Mouse (Mus musculus) left cerebral cortex, postnatal 14 days (tissue): ENCODE measurements around the gene Gucy2g. TPM values are rescaled to one million over a fixed set of nuclear protein-coding genes. Genes with fewer than 3 reads are reported as not detected.
"Not testable (repeated sequence)": the region's sequence is repeated elsewhere in the genome, so short reads cannot be mapped to it uniquely, and the experiment has no call there.

Experiments used
- DNase-seq, 2 experiments: peaks; one replicate each; pipeline ENCODE4 v3.0.0; 2021 to 2022; ENCODE audit warnings: low spot score in 2 of 2, mixed read lengths in 1 of 2
- intact Hi-C: fragments of 180-260 bp; cut with DNase I; formaldehyde crosslinking; loops from one replicate; pipeline ENCODE4 v1.15.1; 2025
- total RNA-seq, 2 experiments: library from RNA; stranded (reverse); gene quantifications; 2 replicates each; pipeline ENCODE4 v1.2.3; 2021

Gene Gucy2g
- total RNA-seq, 2 experiments from 2014 or later: 1.5 to 2.5 TPM

- DNase-seq: no peak
- intact Hi-C loops: loop anchor here (5.0 kb wide), 1 partner anchor 58 kb away; no protein-coding TSS in a partner anchor
These were observed 60.6 kb downstream of the Gucy2g start, which contains the start of gene Tectb for GRCm38 (mm10) chr19:55180433-55180832. TSS of gene Tectb (plus strand) at chr19:55180733.

DNA sequence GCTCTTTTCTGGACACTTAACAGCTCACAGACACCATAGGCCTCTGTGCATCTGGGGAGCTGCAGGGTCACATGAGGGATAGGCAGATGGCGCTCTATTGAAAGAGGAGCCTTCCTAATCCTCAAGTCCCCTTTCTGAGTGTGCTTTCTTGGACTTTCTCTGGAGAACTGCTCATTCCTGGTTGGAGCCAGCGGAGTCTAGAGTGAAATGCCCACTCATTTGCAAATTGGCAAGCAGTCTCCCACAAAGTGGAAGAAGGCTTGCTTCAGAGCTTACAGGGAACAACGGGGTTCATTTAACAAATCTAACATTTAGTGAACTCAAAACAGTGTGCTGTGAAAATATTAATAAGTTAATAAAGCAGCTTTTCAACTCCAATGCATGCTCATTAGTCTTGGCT is 63.9 kb downstream of the Gucy2g start:
- peak; percentile 20 to 53 for DNase-seq
- intact Hi-C loops: no loop called here

DNA sequence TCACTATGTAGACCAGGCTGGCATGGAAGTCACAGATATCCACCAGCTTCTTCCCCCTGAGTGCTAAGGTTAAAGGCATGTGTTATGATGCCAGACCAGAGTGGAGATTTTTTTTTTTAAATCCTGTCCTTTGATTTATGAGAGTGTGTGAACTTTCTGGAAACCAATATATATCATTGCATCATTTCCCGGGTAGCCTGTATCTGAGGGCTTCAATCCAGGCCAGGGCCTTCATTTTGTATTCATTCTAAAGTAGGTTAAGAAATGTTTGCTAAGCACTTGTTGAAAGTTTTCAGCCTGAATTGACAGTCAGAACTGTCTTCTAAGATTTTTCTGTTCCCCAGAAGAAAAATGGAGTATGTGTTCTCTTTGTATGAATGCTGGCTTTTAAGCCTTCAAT is 69.5 kb downstream of the Gucy2g start:
- intact Hi-C loops: no loop called here
- no peak for DNase-seq

GRCm38 (mm10) chr19:55170399-55170798 is 70.6 kb downstream of the Gucy2g start:
- no peak for DNase-seq
- intact Hi-C loops: no loop called here

GRCm38 (mm10) chr19:55169236-55169729 is 71.8 kb downstream of the Gucy2g start:
- intact Hi-C loops, DNase-seq: not testable (repeated sequence)

- no peak for DNase-seq
- intact Hi-C loops: no loop called here
These were observed 72.7 kb downstream of the Gucy2g start for GRCm38 (mm10) chr19:55168360-55168759.

DNA sequence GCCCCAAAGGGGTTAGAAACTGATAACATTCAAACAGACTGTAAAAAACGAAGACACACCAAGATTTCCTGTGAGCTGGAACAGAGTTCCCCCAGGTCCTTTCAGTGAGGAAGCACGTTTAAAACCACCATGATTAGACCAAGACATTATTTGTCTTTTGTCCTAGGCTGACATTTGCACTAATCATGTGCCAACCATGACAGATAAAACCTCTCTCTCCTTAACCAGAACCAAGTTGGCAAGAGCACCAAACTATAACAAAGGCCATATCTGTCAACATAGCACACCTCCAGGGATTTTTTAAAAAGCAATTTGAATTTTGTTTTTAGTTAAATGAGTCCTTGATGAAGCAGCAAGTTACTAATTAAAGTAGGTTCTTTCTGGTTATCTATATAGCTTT is 73.3 kb downstream of the Gucy2g start:
- intact Hi-C loops: no loop called here
- no peak for DNase-seq

DNA sequence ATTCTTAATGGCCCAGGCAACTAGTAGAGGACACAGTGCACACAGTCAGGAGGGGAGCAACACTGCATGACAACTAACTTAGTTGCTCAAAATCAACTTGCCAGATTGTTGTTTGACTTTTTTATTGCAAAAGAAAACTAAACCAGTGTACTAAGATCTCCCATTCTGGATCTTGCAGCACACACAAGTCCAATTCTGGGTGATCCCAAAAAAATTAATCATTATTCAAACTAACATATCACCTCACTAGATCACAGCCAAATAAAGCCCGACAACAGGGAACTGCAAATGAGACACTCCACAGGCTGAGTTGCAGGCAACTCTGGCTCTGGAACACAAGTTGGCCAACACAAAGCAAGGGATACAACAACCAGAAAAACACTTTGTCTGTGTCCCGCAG is 74.3 kb downstream of the Gucy2g start:
- intact Hi-C loops: no loop called here
- DNase-seq: no peak

DNA sequence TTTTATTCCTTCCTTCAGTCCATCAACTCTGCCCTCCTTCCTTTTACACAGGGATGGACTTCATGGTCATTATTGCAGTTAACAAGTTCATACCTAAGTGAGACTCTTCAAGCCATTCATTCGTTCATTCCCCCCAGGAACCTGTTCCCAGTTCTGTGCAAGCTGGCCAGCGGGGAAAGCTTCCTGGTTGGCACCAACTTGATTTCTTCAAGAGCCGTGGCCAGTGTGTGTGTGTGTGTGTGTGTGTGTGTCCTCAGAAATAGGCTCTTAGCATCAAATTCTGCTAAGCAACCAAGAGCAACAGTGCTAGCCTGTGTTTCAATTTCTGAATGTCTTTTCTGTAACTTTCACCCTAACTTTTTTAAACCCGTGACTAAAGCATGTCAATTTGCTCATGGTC is 75.1 kb downstream of the Gucy2g start:
- no peak for DNase-seq
- intact Hi-C loops: no loop called here

GRCm38 (mm10) chr19:55165183-55165865 is 75.7 kb downstream of the Gucy2g start:
- no peak for DNase-seq

GRCm38 (mm10) chr19:55164162-55164561 is 76.9 kb downstream of the Gucy2g start:
- no peak for DNase-seq
- intact Hi-C loops: no loop called here

More at GRCm38 (mm10) chr19:55165183-55165865, 75.7 kb downstream of the Gucy2g start:
- intact Hi-C loops: no loop called here

- DNase-seq: no peak
- intact Hi-C loops: no loop called here
These were observed 78.8 kb downstream of the Gucy2g start for GRCm38 (mm10) chr19:55162271-55162670.

- intact Hi-C loops: no loop called here
- no peak for DNase-seq
These were observed 81.2 kb downstream of the Gucy2g start for GRCm38 (mm10) chr19:55159826-55160225.

DNA sequence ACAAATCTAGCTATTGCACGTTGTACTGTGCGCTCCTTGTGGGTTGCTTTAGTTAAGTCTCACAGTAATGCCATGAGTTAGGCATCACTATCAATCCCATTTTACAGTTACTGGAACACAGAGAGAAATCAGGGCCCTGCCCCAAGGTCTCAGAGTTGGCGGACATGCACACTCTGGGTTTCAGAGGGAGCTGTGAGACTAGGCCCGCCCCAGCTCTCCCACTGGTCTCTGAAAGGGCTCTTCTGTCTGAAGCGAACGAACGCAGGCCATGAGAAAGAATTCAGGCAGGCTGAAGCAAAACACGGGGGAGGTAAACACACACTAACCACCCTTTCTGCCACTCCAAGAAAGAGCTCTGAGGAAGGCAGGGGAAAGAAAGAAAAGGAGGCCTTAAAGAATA is 82.4 kb downstream of the Gucy2g start:
- intact Hi-C loops: no loop called here
- DNase-seq: no peak

DNA sequence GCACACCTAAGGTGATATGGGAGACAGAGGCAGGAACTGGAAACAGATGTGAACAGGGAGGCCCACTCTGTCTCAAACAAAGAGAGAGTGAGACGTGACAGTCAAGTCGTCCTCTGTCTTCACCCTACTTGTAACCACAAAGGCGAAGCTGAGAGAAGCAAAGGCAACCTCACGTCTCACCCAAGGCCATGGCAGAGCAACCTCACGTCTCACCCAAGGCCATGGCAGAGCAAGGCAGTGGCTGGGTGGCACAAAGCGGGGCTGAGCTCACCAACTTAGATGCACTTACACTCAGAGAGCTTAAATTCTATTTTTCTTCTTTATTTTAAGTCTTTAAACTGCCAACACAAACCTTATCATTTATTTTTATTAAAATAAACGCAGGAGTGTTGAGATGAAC is 84.0 kb downstream of the Gucy2g start:
- intact Hi-C loops: no loop called here
- DNase-seq: no peak

- intact Hi-C loops: no loop called here
- no peak for DNase-seq
These were observed 88.1 kb downstream of the Gucy2g start for GRCm38 (mm10) chr19:55152983-55153382.

DNA sequence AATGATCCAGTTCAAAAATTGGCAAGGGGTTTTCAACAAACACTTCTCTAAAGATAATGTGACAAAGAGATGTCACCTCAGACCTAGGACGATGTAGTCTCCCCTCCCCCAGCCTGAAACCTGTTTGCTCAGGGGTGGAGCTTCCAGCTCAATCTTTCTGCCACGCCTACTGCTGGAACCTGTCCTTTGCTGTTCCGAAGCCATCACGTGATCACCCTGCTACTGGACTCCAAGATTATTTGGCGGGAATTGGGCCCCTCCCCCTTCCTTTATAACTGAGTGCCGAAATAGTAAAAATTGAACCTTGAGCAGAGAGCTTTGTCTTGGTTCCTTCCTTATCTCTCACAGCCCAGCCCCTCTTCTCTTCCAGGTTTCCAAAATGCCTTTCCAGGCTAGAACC is 88.8 kb downstream of the Gucy2g start:
- DNase-seq, intact Hi-C loops: not testable (repeated sequence)

DNA sequence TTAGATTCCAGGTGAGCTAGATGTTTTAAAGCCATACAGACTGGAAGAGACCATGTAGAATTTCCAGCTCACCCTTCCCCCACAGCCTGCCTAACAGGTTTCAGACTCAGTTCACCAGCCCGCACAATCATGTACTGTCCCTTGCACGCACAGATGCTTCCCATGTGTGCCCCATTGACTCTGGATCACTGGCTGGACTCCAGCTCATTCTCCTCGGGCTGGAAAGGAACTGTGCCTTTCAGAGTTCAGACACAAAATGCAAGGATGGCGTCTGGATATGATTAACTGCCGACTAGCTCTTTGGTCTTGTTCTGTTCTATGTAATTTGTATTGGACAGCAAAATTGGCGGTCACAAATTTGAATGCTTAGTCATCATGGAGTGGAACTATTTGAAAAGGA is 91.4 kb downstream of the Gucy2g start:
- no peak for DNase-seq
- intact Hi-C loops: no loop called here

GRCm38 (mm10) chr19:55148109-55148508 is 92.9 kb downstream of the Gucy2g start:
- no peak for DNase-seq
- intact Hi-C loops: no loop called here
